Mouse (Mus musculus): ENCODE data around the gene Rflna. TPM values are rescaled to one million over a fixed set of nuclear protein-coding genes. Genes with fewer than 3 reads are reported as not detected.

Rflna gene
- total and polyA plus RNA-seq, 2 experiments: 0.22 TPM; not detected in 1

- Histone ChIP-seq H3K4me3 (ENCODE audit: insufficient read depth, low read depth, low read length) (no peak overlapping the region), H3K27me3 (ENCODE audit: control insufficient read depth, insufficient read depth, low read length) (no peaks in the 10 kb centered on the region), H3K27ac (replicated peaks; ENCODE audit: insufficient read depth, low read depth, low read length) (no peak overlapping the region), H3K79me2 (ENCODE audit: control insufficient read depth, insufficient read depth, low read length) (no peaks in the 10 kb centered on the region), H3K36me3 (ENCODE audit: control insufficient read depth, insufficient read depth, low read length) (no peaks in the 10 kb centered on the region), H3K4me1 (ENCODE audit: control insufficient read depth, insufficient read depth, low read length) (no peaks in the 10 kb centered on the region), H3K9ac (ENCODE audit: low read depth, low read length) (no peak overlapping the region)
- 92% methylated on average over 5 of the region's 5 CpGs for WGBS
- TF ChIP-seq POLR2A (IDR thresholded peaks at IDR 0.05; ENCODE audit: extremely low read depth, insufficient read depth, low read length) (no peak), CTCF (IDR thresholded peaks at IDR 0.05; ENCODE audit: low read depth, low read length) (0 out of 2 replicates have a peak, but pooled peaks have one; percentile 6)
- DNase-seq (ENCODE audit: extremely low read depth, low read depth, low spot score): peak; percentile 14
Measured at GRCm38 (mm10) chr5:124986222-124986621, 16.8 kb upstream of the Rflna start.

GRCm38 (mm10) chr5:124986656-124987055 is 16.4 kb upstream of the Rflna start:
- H3K4me3 ChIP-seq (ENCODE audit: insufficient read depth, low read depth, low read length): no peak overlapping the region
- TF ChIP-seq POLR2A (IDR thresholded peaks at IDR 0.05; ENCODE audit: extremely low read depth, insufficient read depth, low read length): no peak
- TF ChIP-seq CTCF (IDR thresholded peaks at IDR 0.05; ENCODE audit: low read depth, low read length): no peak
- H3K9ac ChIP-seq (ENCODE audit: low read depth, low read length): no peak overlapping the region
- no peaks in the 10 kb centered on the region for H3K4me1 ChIP-seq (ENCODE audit: control insufficient read depth, insufficient read depth, low read length)
- H3K79me2 ChIP-seq (ENCODE audit: control insufficient read depth, insufficient read depth, low read length): no peaks in the 10 kb centered on the region
- H3K27me3 ChIP-seq (ENCODE audit: control insufficient read depth, insufficient read depth, low read length): no peaks in the 10 kb centered on the region
- no peak for DNase-seq (ENCODE audit: extremely low read depth, low read depth, low spot score)
- 89% methylated on average over 5 of the region's 5 CpGs for WGBS
- no peak overlapping the region for H3K27ac ChIP-seq (replicated peaks; ENCODE audit: insufficient read depth, low read depth, low read length)
- H3K36me3 ChIP-seq (ENCODE audit: control insufficient read depth, insufficient read depth, low read length): no peaks in the 10 kb centered on the region

- Histone ChIP-seq H3K9ac (ENCODE audit: low read depth, low read length) (no peak overlapping the region), H3K4me1 (ENCODE audit: control insufficient read depth, insufficient read depth, low read length) (no peaks in the 10 kb centered on the region), H3K36me3 (ENCODE audit: control insufficient read depth, insufficient read depth, low read length) (no peaks in the 10 kb centered on the region), H3K27ac (replicated peaks; ENCODE audit: insufficient read depth, low read depth, low read length) (no peak overlapping the region), H3K4me3 (ENCODE audit: insufficient read depth, low read depth, low read length) (no peak overlapping the region), H3K79me2 (ENCODE audit: control insufficient read depth, insufficient read depth, low read length) (no peaks in the 10 kb centered on the region), H3K27me3 (ENCODE audit: control insufficient read depth, insufficient read depth, low read length) (no peaks in the 10 kb centered on the region)
- WGBS: 47% methylated on average over 2 of the region's 2 CpGs
- DNase-seq (ENCODE audit: extremely low read depth, low read depth, low spot score): peak; percentile 29
- TF ChIP-seq POLR2A (IDR thresholded peaks at IDR 0.05; ENCODE audit: extremely low read depth, insufficient read depth, low read length) (no peak), CTCF (IDR thresholded peaks at IDR 0.05; ENCODE audit: low read depth, low read length) (no peak)
Measured at GRCm38 (mm10) chr5:124989724-124990123, 13.3 kb upstream of the Rflna start.

- H3K4me3 ChIP-seq (ENCODE audit: insufficient read depth, low read depth, low read length): no peak overlapping the region
- no peak overlapping the region for H3K9ac ChIP-seq (ENCODE audit: low read depth, low read length)
- no peaks in the 10 kb centered on the region for H3K36me3 ChIP-seq (ENCODE audit: control insufficient read depth, insufficient read depth, low read length)
- DNase-seq (ENCODE audit: extremely low read depth, low read depth, low spot score): no peak
- no peaks in the 10 kb centered on the region for H3K27me3 ChIP-seq (ENCODE audit: control insufficient read depth, insufficient read depth, low read length)
- no peaks in the 10 kb centered on the region for H3K79me2 ChIP-seq (ENCODE audit: control insufficient read depth, insufficient read depth, low read length)
- TF ChIP-seq CTCF (IDR thresholded peaks at IDR 0.05; ENCODE audit: low read depth, low read length) (no peak), POLR2A (IDR thresholded peaks at IDR 0.05; ENCODE audit: extremely low read depth, insufficient read depth, low read length) (no peak)
- no peaks in the 10 kb centered on the region for H3K4me1 ChIP-seq (ENCODE audit: control insufficient read depth, insufficient read depth, low read length)
- H3K27ac ChIP-seq (replicated peaks; ENCODE audit: insufficient read depth, low read depth, low read length): peak overlapping the region; percentile 44; the same call in 1 of the 2 replicates
- 87% methylated on average over 8 of the region's 8 CpGs for WGBS
Measured at GRCm38 (mm10) chr5:124992323-124992722, 10.7 kb upstream of the Rflna start.

- H3K27me3 ChIP-seq (ENCODE audit: control insufficient read depth, insufficient read depth, low read length): no peaks in the 10 kb centered on the region
- 62% methylated on average over 11 of the region's 11 CpGs for WGBS
- peak; percentile 24 for DNase-seq (ENCODE audit: extremely low read depth, low read depth, low spot score)
- TF ChIP-seq CTCF (IDR thresholded peaks at IDR 0.05; ENCODE audit: low read depth, low read length) (no peak), POLR2A (IDR thresholded peaks at IDR 0.05; ENCODE audit: extremely low read depth, insufficient read depth, low read length) (no peak)
- H3K9ac ChIP-seq (ENCODE audit: low read depth, low read length): no peak overlapping the region
- H3K36me3 ChIP-seq (ENCODE audit: control insufficient read depth, insufficient read depth, low read length): no peaks in the 10 kb centered on the region
- peak overlapping the region; percentile 44; the same call in 1 of the 2 replicates for H3K27ac ChIP-seq (replicated peaks; ENCODE audit: insufficient read depth, low read depth, low read length)
- H3K4me3 ChIP-seq (ENCODE audit: insufficient read depth, low read depth, low read length): no peak overlapping the region
- H3K4me1 ChIP-seq (ENCODE audit: control insufficient read depth, insufficient read depth, low read length): no peaks in the 10 kb centered on the region
- no peaks in the 10 kb centered on the region for H3K79me2 ChIP-seq (ENCODE audit: control insufficient read depth, insufficient read depth, low read length)
Measured at GRCm38 (mm10) chr5:124992891-124993290, 10.1 kb upstream of the Rflna start.

GRCm38 (mm10) chr5:124996816-124997215 is 6.2 kb upstream of the Rflna start:
- H3K27ac ChIP-seq (replicated peaks; ENCODE audit: insufficient read depth, low read depth, low read length): no peak overlapping the region
- TF ChIP-seq CTCF (IDR thresholded peaks at IDR 0.05; ENCODE audit: low read depth, low read length): no peak
- TF ChIP-seq POLR2A (IDR thresholded peaks at IDR 0.05; ENCODE audit: extremely low read depth, insufficient read depth, low read length): no peak
- DNase-seq (ENCODE audit: extremely low read depth, low read depth, low spot score): no peak
- H3K36me3 ChIP-seq (ENCODE audit: control insufficient read depth, insufficient read depth, low read length): no peaks in the 10 kb centered on the region
- no peaks in the 10 kb centered on the region for H3K4me1 ChIP-seq (ENCODE audit: control insufficient read depth, insufficient read depth, low read length)
- H3K79me2 ChIP-seq (ENCODE audit: control insufficient read depth, insufficient read depth, low read length): no peaks in the 10 kb centered on the region
- H3K4me3 ChIP-seq (ENCODE audit: insufficient read depth, low read depth, low read length): no peak overlapping the region
- no peaks in the 10 kb centered on the region for H3K27me3 ChIP-seq (ENCODE audit: control insufficient read depth, insufficient read depth, low read length)
- WGBS: 59% methylated on average over 6 of the region's 6 CpGs
- no peak overlapping the region for H3K9ac ChIP-seq (ENCODE audit: low read depth, low read length)
